Mouse (Mus musculus) inflammation-experienced regulatory T-cells, adult 6 months (primary cell): ENCODE data around the gene Med23. TPM values are rescaled to one million over a fixed set of nuclear protein-coding genes. Genes with fewer than 3 reads are reported as not detected.
A peak's percentile ranks its signal among the peaks of the same experiment; 100 is the strongest.

ENCODE experiments used
- ATAC-seq: one replicate; pipeline ENCODE4 v1.8.0; 2017
- polyA plus RNA-seq, 3 experiments: library from polyadenylated mRNA; unstranded; fragments of 100-300 nt; shearing (Covaris generic); gene quantifications; one replicate each; pipeline ENCODE4 v1.2.1; 2017

Gene Med23
- polyA plus RNA-seq, 3 experiments from 2014 or later: 15.5 to 28.2 (median 22.9) TPM

DNA sequence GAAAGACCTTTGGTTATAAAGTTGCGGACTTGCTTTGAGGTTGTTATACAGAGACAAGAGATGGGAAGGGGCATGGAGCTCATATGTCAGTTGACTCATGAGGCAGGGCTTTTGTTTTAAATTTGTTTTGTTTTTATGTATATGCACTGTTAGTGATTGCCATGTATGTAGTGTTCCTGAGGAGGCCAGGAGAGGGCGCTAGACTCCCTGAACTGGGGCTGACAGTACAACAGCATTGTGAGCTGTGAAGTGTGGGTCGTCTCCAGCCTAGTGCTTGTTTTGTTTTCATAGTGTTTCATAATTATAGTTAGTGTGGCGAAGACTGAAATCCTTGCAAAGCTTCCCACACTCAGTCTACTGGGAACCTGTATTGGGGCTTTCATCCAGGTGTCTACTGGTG is 3.8 kb downstream of the Med23 start:
- ATAC-seq: no peak

GRCm38 (mm10) chr10:24886008-24886407 is 16.2 kb downstream of the Med23 start:
- no peak for ATAC-seq

DNA sequence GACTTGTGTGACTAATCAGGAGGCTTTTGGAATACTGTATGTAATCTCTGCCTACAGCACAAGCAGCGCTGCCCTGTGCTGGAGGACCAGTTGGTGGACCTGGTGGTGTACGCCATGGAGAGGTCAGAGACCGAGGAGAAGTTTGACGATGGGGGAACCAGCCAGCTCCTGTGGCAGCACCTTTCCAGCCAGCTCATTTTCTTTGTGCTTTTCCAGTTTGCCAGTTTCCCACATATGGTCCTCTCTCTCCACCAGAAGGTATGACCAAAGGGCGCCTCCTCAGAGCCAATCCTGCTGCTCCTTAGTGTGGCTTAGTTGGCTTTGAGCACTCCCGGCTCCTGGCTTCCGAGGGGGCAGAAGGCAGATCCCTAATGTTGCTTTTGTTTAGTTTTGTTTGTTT is 18.6 kb downstream of the Med23 start:
- ATAC-seq: no peak

- ATAC-seq: no peak
Observed at GRCm38 (mm10) chr10:24895927-24896326, 26.1 kb downstream of the Med23 start.

DNA sequence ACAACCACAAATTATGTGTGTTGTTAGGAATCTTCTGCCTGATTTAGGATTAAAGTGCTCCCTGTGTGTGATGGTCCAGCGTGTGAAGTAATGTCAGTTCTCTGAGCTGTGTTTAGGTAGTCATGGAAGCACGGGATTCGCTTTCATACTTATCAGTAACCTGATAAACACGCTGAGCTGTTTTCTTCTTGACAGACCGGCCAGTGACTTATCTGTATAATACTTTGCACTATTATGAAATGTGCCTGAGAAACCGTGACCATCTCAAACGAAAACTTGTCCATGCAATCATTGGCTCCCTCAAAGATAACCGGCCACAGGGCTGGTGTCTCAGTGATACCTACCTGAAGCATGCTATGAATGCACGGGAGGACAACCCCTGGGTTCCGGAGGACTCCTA is 35.8 kb downstream of the Med23 start:
- no peak for ATAC-seq

- no peak for ATAC-seq
Observed at GRCm38 (mm10) chr10:24911199-24911598, 41.4 kb downstream of the Med23 start.

DNA sequence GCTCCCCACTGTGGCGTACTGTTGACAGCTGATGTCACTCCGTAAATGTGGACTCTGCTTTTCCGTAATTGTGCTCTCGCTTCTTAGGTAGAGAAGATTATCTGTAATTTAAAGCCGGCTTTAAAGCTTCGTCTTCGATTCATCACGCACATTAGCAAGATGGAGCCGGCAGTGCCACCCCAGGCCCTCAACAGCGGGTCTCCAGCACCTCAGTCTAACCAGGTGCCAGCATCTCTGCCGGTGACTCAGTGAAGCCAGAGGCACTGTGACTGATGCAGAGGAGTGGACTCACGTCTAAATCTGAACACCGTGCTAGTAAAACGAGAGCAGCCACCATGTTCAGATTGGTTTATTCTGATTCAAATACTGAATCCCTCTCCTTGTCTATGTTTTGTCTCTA is 42.8 kb downstream of the Med23 start:
- no peak for ATAC-seq

DNA sequence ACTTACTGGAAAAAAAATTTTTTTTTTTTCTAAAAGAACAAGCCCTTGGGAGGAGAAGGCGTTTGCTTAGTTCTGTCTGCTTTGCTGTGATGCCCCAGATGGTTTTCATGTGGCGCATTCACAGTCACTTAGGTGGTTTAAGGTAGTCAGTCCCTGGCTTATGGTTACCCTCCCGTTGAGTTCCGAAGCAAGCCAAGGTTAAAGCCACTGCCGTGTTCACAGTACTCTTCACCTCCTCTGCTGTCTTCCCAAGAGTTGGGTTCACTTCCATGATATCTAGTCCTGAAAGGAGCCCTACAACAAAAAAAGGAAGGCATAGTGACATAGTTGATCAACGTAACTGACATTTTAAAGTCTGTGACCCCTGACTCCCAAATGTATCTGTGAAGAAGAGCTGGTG is 45.7 kb downstream of the Med23 start:
- no peak for ATAC-seq

DNA sequence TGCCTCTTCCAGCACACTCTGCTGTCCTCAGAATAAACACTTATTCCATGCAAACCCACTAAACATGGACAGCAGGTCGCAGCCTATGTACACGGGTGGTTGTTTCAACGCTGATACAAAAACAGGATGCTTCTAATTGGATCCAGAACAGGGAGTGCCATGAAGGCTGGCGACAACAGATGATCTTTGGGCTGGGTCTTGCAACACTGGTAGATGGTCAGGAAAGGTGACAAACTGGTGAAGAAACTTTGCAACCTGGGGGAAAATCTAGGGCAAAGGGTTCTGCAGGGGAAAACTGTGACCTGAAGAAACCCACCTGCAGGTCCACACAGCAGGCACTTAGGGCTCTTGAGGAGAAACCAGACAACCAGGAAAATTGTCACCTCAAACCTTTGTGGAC is 53.2 kb downstream of the Med23 start:
- no peak for ATAC-seq

GRCm38 (mm10) chr10:24924296-24924695 is 54.5 kb downstream of the Med23 start:
- no peak for ATAC-seq

DNA sequence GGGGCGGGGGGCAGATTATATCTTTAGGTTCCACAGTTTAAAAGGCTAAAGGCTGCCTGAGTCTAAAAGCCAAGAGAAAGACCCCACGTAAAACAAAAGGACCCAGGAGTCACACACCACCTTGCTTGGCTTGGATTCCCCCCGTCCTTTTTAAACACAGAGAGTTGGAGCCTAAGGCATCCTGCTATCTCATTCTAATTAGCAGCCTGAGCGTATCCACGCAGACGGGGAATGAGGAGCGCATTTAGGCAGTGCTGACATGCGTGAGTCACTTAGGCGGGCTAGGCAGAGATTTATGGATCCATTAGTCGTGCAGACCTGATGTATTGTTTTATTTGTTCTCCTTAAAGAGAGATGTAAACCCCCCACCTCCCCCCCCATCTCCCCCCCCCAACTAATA is 56.6 kb downstream of the Med23 start:
- ATAC-seq: no peak

DNA sequence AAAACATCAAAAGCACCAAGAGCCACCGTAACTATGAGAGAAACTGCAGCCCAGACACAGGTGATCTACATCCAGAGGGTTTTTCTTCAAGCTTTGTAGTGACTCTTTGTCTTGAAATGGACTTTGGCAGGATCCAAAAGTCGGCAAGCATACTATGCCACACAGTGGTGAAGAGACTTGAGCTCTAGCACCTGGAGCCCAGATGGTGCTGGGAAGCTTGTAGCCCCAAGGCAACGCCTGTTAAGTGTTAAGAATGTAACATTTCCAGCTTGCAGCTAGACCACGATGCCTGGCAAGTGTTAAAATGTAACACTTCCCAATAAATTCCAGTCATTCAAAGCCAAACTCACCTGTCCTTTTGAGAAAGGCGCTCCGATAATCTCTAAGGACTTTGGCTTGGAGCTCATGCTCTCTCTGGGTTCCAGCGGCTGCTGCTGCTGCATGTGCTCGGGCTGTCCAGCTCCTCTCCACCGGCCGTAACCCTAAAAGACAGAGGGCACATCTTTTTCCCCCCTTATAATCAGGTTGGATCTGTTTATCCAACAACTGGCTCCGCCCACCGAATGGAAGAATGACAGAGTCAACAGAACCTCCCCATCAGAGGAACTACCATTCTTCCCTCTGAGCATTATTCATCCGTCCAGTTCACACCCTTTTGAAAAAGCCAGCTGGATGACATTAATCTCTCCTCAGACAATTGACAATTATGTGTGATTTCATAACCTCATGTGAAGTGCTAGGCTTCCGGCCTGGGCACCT is 57.4 kb downstream of the Med23 start, which contains the start of gene Arg1:
Arg1 (minus strand) TSS at position 523 of the 759 bp plus-strand sequence.
- no peak for ATAC-seq

DNA sequence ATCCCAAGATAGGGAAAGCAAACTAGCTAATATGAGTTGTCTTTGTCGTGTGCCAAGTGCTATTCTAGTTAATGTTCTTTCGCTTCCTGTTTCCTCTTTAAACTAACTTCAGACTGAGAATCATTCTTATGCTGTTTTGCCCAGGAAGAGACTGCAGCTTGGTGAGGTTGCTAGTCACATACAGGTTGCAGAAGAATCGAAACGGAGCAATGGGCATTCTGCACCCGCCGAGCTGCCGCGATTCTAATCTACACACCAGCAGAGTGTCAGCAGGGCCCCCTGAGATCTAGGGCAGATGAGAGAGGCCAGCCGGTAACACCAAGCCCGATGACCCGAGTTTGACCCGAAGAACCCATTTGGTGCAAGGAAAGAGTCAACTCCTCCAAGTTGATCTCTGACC is 58.3 kb downstream of the Med23 start:
- peak; percentile 57 for ATAC-seq

- ATAC-seq: no peak
Observed at GRCm38 (mm10) chr10:24930143-24930542, 60.4 kb downstream of the Med23 start.

- no peak for ATAC-seq
Observed at GRCm38 (mm10) chr10:24947871-24948270, 78.1 kb downstream of the Med23 start.

GRCm38 (mm10) chr10:24948278-24948677 is 78.5 kb downstream of the Med23 start:
- ATAC-seq: no peak

GRCm38 (mm10) chr10:24950223-24950622 is 80.4 kb downstream of the Med23 start:
- no peak for ATAC-seq

DNA sequence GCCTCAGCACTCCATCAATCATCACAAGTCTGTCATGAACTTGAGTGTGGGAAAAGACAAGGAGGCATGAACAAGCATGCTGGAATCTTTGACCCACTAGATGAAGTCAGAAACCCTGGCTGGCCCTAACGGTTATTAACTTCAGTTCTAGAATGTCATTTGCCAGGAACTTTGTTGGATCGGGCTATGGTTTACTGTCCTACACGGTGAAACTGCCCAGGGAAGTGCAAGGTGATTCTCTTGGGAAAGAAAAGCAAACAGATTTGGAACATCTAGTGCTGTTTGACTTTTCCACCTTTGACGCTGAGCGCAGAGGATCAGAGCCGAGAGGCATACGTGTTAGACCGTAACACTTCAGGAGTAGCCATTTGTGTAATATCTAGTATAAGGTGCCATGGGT is 81.8 kb downstream of the Med23 start:
- ATAC-seq: no peak

DNA sequence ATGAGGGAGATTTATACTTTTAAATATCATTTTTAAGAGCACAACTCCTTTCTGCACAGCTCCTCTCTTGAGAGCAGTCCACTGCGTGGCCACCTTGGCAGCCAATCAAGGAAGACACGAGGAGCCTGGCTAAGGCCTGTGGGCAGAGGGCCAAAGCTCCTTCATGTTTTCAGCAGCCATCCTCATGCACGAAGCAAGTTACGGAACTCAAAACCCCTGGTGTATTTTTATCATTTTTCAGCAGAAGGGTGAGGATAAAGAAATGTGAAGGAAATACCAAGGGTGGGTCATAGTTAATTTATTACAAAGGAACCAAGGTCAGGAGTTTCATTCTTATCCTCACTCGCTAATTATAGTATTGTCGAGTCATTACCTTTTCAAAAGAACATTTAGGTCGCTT is 82.8 kb downstream of the Med23 start:
- no peak for ATAC-seq

DNA sequence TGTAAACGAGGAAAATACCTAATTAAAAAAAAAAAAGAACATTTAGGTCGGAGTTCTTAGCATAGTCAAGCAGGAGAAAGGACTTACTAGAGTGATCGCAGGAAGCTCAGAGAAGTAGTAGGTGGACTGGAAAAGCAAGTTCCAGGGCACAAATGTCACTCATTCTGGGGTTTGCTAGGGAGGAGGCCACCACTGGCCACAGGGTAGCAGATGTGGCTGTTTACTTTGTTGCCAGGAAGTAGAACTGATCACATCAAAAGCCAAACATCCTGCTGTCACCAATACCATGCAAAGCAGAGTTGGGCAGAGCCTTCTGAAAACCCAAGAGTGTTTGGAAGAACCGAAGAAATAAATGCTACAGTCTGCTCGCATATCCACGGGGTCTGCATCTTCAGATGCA is 84.1 kb downstream of the Med23 start:
- no peak for ATAC-seq

- ATAC-seq: no peak
Observed at GRCm38 (mm10) chr10:24958280-24959042, 88.7 kb downstream of the Med23 start.

GRCm38 (mm10) chr10:24959043-24959916 is 89.5 kb downstream of the Med23 start:
- ATAC-seq: no peak

GRCm38 (mm10) chr10:24961112-24961511 is 91.3 kb downstream of the Med23 start:
- peak; percentile 32 for ATAC-seq
